Mouse (Mus musculus): ENCODE results near the gene Golt1a. TPM values are rescaled to one million over a fixed set of nuclear protein-coding genes. Genes with fewer than 3 reads are reported as not detected.

Golt1a gene
- total and polyA plus RNA-seq, 3 experiments, result not detected

DNA sequence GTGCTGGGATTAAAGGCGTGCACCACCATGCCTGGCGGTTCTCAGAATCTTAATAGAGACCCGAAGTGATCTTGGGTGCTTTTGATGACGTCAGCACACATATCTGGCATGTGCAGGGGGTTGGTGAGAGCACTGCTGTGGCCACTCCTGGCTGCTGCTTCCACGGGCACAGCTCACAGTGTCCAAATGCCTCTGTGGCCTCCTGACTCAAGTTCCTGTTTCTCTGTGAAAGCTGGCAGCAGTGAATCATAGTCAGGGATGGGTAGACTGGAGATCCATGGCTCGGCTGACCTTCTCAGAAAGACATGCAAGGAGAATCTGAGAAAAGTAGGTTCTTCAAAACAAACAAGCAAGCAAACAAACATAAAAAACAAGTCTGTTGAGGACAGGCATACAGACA lies 6.2 kb downstream of the Golt1a start:
- no peak for DNase-seq (ENCODE audit: extremely low read depth)
- Histone ChIP-seq H3K4me2 (ENCODE audit: insufficient read depth, low read depth, poor library complexity, severe bottlenecking) (no peak overlapping the region), H3K27me3 (replicated peaks) (peaks cover 45% of the 10 kb centered on the region), H3K4me3 (replicated peaks in 1 of 3; ENCODE audit: low read depth in 2 of 3, low read length in 2 of 3, poor library complexity in 1 of 3) (no peak overlapping the region), H3K79me2 (replicated peaks; ENCODE audit: control insufficient read depth, extremely low read depth, insufficient read depth, poor library complexity, severe bottlenecking) (no peaks in the 10 kb centered on the region), H3K36me3 (replicated peaks in 1 of 2; ENCODE audit: control insufficient read depth in 1 of 2, insufficient read depth in 1 of 2, low read length in 1 of 2) (no peaks in the 10 kb centered on the region), H3K27ac (ENCODE audit: insufficient read depth, low read depth) (no peak overlapping the region), H3K4me1 (ENCODE audit: control insufficient read depth in 1 of 2, insufficient read depth in 2 of 2) (no peaks in the 10 kb centered on the region), H3K9ac (ENCODE audit: insufficient read depth, low read depth) (no peak overlapping the region), H3K9me3 (replicated peaks; ENCODE audit: low read length) (peaks cover 10% of the 10 kb centered on the region)
- TF ChIP-seq MYC (IDR thresholded peaks at IDR 0.05; ENCODE audit: low read depth, low read length), result no peak
- no peak for TF ChIP-seq TCF12 (IDR thresholded peaks at IDR 0.05; ENCODE audit: low read depth, low read length)
- TF ChIP-seq CTCF (conservative IDR thresholded peaks at IDR 0.05 in 1 of 2, IDR thresholded peaks at IDR 0.05 in 1 of 2; ENCODE audit: low read depth in 2 of 2, low read length in 2 of 2), result no peak
- TF ChIP-seq MEF2A (IDR thresholded peaks at IDR 0.05; ENCODE audit: borderline replicate concordance, low read depth, low read length), result no peak
- TF ChIP-seq ZNF384 (IDR thresholded peaks at IDR 0.05; ENCODE audit: low read depth, low read length), result no peak
- no peak for TF ChIP-seq MAFK (IDR thresholded peaks at IDR 0.05; ENCODE audit: insufficient replicate concordance, low read length)
- no peak for TF ChIP-seq CHD1 (IDR thresholded peaks at IDR 0.05; ENCODE audit: low read depth, low read length)
- no peak for TF ChIP-seq NELFE (IDR thresholded peaks at IDR 0.05; ENCODE audit: low read depth, low read length)
- no peak for TF ChIP-seq USF2 (conservative IDR thresholded peaks at IDR 0.05; ENCODE audit: low read depth, low read length)
- no peak for TF ChIP-seq MAX (IDR thresholded peaks at IDR 0.05; ENCODE audit: low read length)
- TF ChIP-seq ETS1 (conservative IDR thresholded peaks at IDR 0.05; ENCODE audit: low read depth, low read length), result no peak
- no peak for TF ChIP-seq POLR2A (IDR thresholded peaks at IDR 0.05; ENCODE audit: low read depth, low read length)
- in situ Hi-C loops (cut with MboI; ENCODE audit: low pct_ligation_motif_present, low pct_unique_long_range_greater_than_20kb, low sequenced_read_pairs) (loop anchor here (5.0 kb wide), 1 partner anchor 37 kb away; the partner anchor contains the start of gene Ren1), dilution Hi-C loops (cut with MboI; ENCODE audit: extremely low pct_ligation_motif_present, extremely low pct_unique_long_range_greater_than_20kb, low sequenced_read_pairs) (no loop called here)

GRCm38 (mm10) chr1:133316577-133316976 lies 7.0 kb downstream of the Golt1a start:
- Histone ChIP-seq H3K4me3 (replicated peaks in 1 of 3; ENCODE audit: low read depth in 2 of 3, low read length in 2 of 3, poor library complexity in 1 of 3) (no peak overlapping the region), H3K27ac (ENCODE audit: insufficient read depth, low read depth) (no peak overlapping the region), H3K9me3 (replicated peaks; ENCODE audit: low read length) (peaks cover 10% of the 10 kb centered on the region), H3K36me3 (replicated peaks in 1 of 2; ENCODE audit: control insufficient read depth in 1 of 2, insufficient read depth in 1 of 2, low read length in 1 of 2) (no peaks in the 10 kb centered on the region), H3K4me1 (ENCODE audit: control insufficient read depth in 1 of 2, insufficient read depth in 2 of 2) (no peaks in the 10 kb centered on the region), H3K4me2 (ENCODE audit: insufficient read depth, low read depth, poor library complexity, severe bottlenecking) (no peak overlapping the region), H3K27me3 (replicated peaks) (peaks cover 43% of the 10 kb centered on the region), H3K9ac (ENCODE audit: insufficient read depth, low read depth) (no peak overlapping the region), H3K79me2 (replicated peaks; ENCODE audit: control insufficient read depth, extremely low read depth, insufficient read depth, poor library complexity, severe bottlenecking) (no peaks in the 10 kb centered on the region)
- dilution Hi-C loops (cut with MboI; ENCODE audit: extremely low pct_ligation_motif_present, extremely low pct_unique_long_range_greater_than_20kb, low sequenced_read_pairs), result no loop called here
- DNase-seq (ENCODE audit: extremely low read depth), result no peak
- TF ChIP-seq CTCF (conservative IDR thresholded peaks at IDR 0.05 in 1 of 2, IDR thresholded peaks at IDR 0.05 in 1 of 2; ENCODE audit: low read depth in 2 of 2, low read length in 2 of 2) (peak in 1 of 2 experiments; percentile 27; a peak in 2 of 4 replicates), HCFC1 (IDR thresholded peaks at IDR 0.05; ENCODE audit: low read depth, low read length) (no peak)
- in situ Hi-C loops (cut with MboI; ENCODE audit: low pct_ligation_motif_present, low pct_unique_long_range_greater_than_20kb, low sequenced_read_pairs), result loop anchor here (5.0 kb wide), 1 partner anchor 36 kb away; the partner anchor contains the start of gene Ren1

DNA sequence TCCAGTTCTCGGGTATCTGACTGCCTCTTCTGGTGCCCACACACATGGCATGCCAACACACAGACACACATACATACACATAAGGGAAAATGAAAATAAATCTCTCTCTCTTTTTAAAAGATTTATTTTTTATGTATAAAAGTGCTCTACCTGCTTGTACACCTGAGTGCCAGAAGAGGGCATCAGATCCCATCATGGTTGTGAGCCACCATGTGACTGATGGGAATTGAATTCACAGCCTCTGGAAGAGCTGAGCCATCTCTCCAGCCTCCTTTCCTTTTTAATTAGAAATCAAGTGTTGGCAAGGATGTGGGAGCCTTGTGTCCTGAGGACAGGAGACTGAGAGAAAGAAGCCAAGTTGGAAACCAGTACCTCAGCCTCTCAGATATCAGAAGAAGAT lies 7.5 kb downstream of the Golt1a start:
- dilution Hi-C loops (cut with MboI; ENCODE audit: extremely low pct_ligation_motif_present, extremely low pct_unique_long_range_greater_than_20kb, low sequenced_read_pairs), result no loop called here
- no peak overlapping the region for H3K4me3 ChIP-seq (replicated peaks in 1 of 3; ENCODE audit: low read depth in 2 of 3, low read length in 2 of 3, poor library complexity in 1 of 3)
- no peak overlapping the region for H3K27ac ChIP-seq (ENCODE audit: insufficient read depth, low read depth)
- H3K4me1 ChIP-seq (ENCODE audit: control insufficient read depth in 1 of 2, insufficient read depth in 2 of 2), result no peaks in the 10 kb centered on the region
- H3K36me3 ChIP-seq (replicated peaks in 1 of 2; ENCODE audit: control insufficient read depth in 1 of 2, insufficient read depth in 1 of 2, low read length in 1 of 2), result no peaks in the 10 kb centered on the region
- in situ Hi-C loops (cut with MboI; ENCODE audit: low pct_ligation_motif_present, low pct_unique_long_range_greater_than_20kb, low sequenced_read_pairs), result loop anchor here (5.0 kb wide), 1 partner anchor 35 kb away; the partner anchor contains the start of gene Ren1
- TF ChIP-seq POLR2A (IDR thresholded peaks at IDR 0.05; ENCODE audit: low read depth, low read length) (no peak), KAT2A (IDR thresholded peaks at IDR 0.05; ENCODE audit: insufficient replicate concordance, low read length) (no peak), SMC3 (IDR thresholded peaks at IDR 0.05; ENCODE audit: low read depth, low read length) (peak; percentile 43), MAFK (IDR thresholded peaks at IDR 0.05; ENCODE audit: insufficient replicate concordance, low read length) (no peak), ZMIZ1 (IDR thresholded peaks at IDR 0.05; ENCODE audit: low read depth, low read length) (no peak), CTCF (conservative IDR thresholded peaks at IDR 0.05 in 1 of 2, IDR thresholded peaks at IDR 0.05 in 1 of 2; ENCODE audit: low read depth in 2 of 2, low read length in 2 of 2) (peak in 1 of 2 experiments; percentile 40; a peak in 2 of 4 replicates), CHD2 (IDR thresholded peaks at IDR 0.05; ENCODE audit: low read length) (no peak), RAD21 (IDR thresholded peaks at IDR 0.05; ENCODE audit: low read depth, low read length) (no peak; the same call in 1 of the 2 replicates), RCOR1 (conservative IDR thresholded peaks at IDR 0.05; ENCODE audit: low read depth, low read length) (no peak), TBP (conservative IDR thresholded peaks at IDR 0.05; ENCODE audit: low read depth, low read length) (no peak)
- H3K9ac ChIP-seq (ENCODE audit: insufficient read depth, low read depth), result no peak overlapping the region
- peaks cover 10% of the 10 kb centered on the region for H3K9me3 ChIP-seq (replicated peaks; ENCODE audit: low read length)
- no peaks in the 10 kb centered on the region for H3K79me2 ChIP-seq (replicated peaks; ENCODE audit: control insufficient read depth, extremely low read depth, insufficient read depth, poor library complexity, severe bottlenecking)
- H3K4me2 ChIP-seq (ENCODE audit: insufficient read depth, low read depth, poor library complexity, severe bottlenecking), result no peak overlapping the region
- peaks cover 44% of the 10 kb centered on the region for H3K27me3 ChIP-seq (replicated peaks)
- no peak for DNase-seq (ENCODE audit: extremely low read depth)
